Mouse (Mus musculus) ES-E14 (cell line): ENCODE results near the gene Smoc2.

Experiments
- CHD2 ChIP-seq: IDR thresholded peaks from 2 replicates; pipeline ENCODE4 v1.6.1; 2014; ENCODE audit warnings: mild to moderate bottlenecking, low read depth, low read length, inconsistent platforms
- HCFC1 ChIP-seq: IDR thresholded peaks from 2 replicates; pipeline ENCODE4 v1.6.1; 2012; ENCODE audit warnings: low read length, inconsistent platforms, borderline replicate concordance; ENCODE audit not compliant: insufficient read depth
- ZNF384 ChIP-seq: IDR thresholded peaks from 2 replicates; pipeline ENCODE4 v1.6.1; 2012; ENCODE audit warnings: low read depth, low read length, inconsistent platforms

DNA sequence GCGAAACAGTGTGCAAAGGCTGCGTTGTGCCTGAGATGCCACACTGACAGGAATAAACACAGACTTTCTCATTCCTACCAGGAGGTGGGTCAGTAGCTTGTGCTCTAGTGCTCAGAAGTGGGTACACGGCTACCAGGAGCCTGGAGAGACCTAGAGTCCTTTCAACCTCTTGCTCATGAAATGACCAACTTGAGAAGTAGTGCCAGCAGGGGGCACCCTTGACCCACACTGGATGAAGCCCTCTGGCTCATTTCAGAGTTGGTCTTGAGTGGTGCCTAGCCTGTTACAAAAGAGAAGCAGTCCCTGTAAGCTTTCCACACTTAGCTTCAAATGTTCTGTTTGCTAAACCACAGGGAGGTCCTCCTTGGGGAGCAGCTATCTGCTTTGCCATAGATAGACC is 46.7 kb upstream of the Smoc2 start:
- TF ChIP-seq CHD2 (no peak), ZNF384 (no peak), HCFC1 (no peak)
